Mouse (Mus musculus): ENCODE data around the gene Trim66. TPM values are rescaled to one million over a fixed set of nuclear protein-coding genes. Genes with fewer than 3 reads are reported as not detected.

Trim66 gene
- polyA plus RNA-seq, 1 experiment from 2014 or later = 0.75 TPM

DNA sequence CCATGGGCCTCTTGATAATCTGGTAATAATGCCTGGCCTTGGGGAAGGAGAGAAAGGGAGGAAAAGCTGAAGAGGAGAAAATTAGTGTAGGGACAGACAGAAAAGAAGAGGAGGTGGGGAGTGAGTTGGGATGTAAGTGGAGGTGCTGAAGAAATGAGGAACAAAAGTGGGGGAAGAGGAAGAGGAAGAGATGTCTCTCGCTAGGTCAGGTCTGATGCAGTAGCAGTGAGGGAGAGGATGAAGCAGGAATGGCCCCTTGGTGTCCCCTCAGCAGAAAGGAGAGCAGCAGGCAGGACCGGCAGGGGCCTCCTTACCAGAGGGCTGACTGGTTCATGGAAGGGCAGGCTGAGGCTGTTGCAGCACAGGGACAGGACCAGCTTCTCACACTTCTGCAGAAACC, 52.2 kb downstream of the Trim66 start:
- DNase-seq (no peak), ATAC-seq (ENCODE audit: low FRiP score, low TSS enrichment) (no peak)
- 73% methylated on average over 2 of the region's 2 CpGs for WGBS
- no peaks in the 10 kb centered on the region for H3K4me1 ChIP-seq (ENCODE audit: control insufficient read depth, insufficient read depth, low read length)
- no peak overlapping the region for H3K4me2 ChIP-seq (ENCODE audit: low read length)
- no peaks in the 10 kb centered on the region for H3K9me3 ChIP-seq (ENCODE audit: control insufficient read depth, low read length)
- no peak overlapping the region for H3K4me3 ChIP-seq (replicated peaks; ENCODE audit: low read depth, low read length)
- H3K27me3 ChIP-seq (ENCODE audit: control insufficient read depth, insufficient read depth, low read length) = no peaks in the 10 kb centered on the region
- H3K27ac ChIP-seq (replicated peaks; ENCODE audit: low read depth, low read length) = no peak overlapping the region
- no peaks in the 10 kb centered on the region for H3K36me3 ChIP-seq (ENCODE audit: control insufficient read depth, insufficient read depth, low read length)
- no peak overlapping the region for H3K9ac ChIP-seq (replicated peaks; ENCODE audit: low read length)

DNA sequence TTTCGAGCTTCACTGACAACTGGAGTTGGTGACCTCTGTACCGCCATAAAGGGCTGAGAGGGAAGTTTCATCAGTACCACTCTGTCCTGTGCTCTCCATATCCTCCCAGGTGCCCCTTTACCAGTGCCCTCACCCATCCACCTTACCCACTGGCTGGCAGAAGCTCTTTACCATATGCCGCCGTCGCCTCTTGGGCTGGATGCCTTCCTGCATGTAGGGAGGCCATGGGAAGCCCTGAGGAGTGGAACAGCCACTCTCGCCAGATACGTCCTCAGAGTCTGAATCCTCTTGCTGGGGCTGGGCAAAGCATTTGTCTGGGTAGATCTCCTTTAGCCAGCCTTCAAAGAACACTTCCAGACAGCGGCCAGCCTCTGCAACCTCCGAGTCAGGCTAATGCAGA, 53.1 kb downstream of the Trim66 start:
- Histone ChIP-seq H3K4me3 (replicated peaks; ENCODE audit: low read depth, low read length) (no peak overlapping the region), H3K27me3 (ENCODE audit: control insufficient read depth, insufficient read depth, low read length) (no peaks in the 10 kb centered on the region), H3K4me1 (ENCODE audit: control insufficient read depth, insufficient read depth, low read length) (no peaks in the 10 kb centered on the region), H3K9me3 (ENCODE audit: control insufficient read depth, low read length) (no peaks in the 10 kb centered on the region), H3K36me3 (ENCODE audit: control insufficient read depth, insufficient read depth, low read length) (no peaks in the 10 kb centered on the region), H3K4me2 (ENCODE audit: low read length) (no peak overlapping the region), H3K9ac (replicated peaks; ENCODE audit: low read length) (no peak overlapping the region), H3K27ac (replicated peaks; ENCODE audit: low read depth, low read length) (no peak overlapping the region)
- ATAC-seq (ENCODE audit: low FRiP score, low TSS enrichment) (no peak), DNase-seq (no peak)
- 96% methylated on average over 9 of the region's 9 CpGs for WGBS

DNA sequence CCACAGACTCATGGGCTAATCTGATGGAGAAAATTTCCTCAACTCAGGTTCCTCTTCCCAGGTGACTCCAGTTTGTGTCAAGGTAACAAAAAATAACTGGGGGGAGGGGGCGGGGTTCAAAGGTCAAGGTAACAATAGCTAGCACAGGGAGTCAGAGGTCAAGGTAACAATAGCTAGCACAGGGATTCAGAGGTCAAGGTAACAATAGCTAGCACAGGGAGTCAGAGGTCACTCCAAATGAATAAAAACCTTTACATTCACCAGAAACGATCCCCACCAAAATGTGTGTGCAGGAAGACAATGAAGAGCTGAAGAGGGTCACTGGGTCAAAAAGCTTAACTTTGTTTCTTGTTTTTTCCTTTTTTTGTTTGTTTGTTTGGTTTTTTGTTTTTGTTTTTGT, 59.9 kb downstream of the Trim66 start:
- WGBS = 51% methylated on average over 2 of the region's 2 CpGs
- H3K27me3 ChIP-seq (ENCODE audit: control insufficient read depth, insufficient read depth, low read length) = no peaks in the 10 kb centered on the region
- DNase-seq (no peak), ATAC-seq (ENCODE audit: low FRiP score, low TSS enrichment) (no peak)
- H3K27ac ChIP-seq (replicated peaks; ENCODE audit: low read depth, low read length) = no peak overlapping the region
- no peaks in the 10 kb centered on the region for H3K9me3 ChIP-seq (ENCODE audit: control insufficient read depth, low read length)
- H3K4me1 ChIP-seq (ENCODE audit: control insufficient read depth, insufficient read depth, low read length) = no peaks in the 10 kb centered on the region
- H3K4me3 ChIP-seq (replicated peaks; ENCODE audit: low read depth, low read length) = no peak overlapping the region
- no peaks in the 10 kb centered on the region for H3K36me3 ChIP-seq (ENCODE audit: control insufficient read depth, insufficient read depth, low read length)
- no peak overlapping the region for H3K9ac ChIP-seq (replicated peaks; ENCODE audit: low read length)
- H3K4me2 ChIP-seq (ENCODE audit: low read length) = no peak overlapping the region

DNA sequence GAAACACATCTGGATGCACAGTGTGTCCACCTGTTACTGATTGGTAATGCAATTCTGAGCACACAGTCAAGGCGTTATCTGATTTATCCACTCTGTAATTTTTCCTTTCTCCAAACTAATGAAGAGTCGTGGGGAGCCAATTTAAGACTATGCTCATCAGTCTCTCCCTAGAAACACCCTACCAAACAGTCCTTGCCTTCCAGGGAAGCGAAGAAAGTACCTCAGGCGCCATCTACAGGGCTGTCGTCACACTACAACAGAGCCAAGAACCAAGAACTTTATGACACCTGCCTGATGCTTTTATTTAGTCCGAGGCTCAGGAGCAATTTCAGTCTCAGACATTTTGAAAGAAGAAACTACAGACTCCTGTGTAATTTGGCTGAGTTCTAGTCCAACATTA, 62.9 kb downstream of the Trim66 start:
- Histone ChIP-seq H3K4me1 (ENCODE audit: control insufficient read depth, insufficient read depth, low read length) (peaks cover 11% of the 10 kb centered on the region; the same call in 1 of the 2 replicates), H3K4me3 (replicated peaks; ENCODE audit: low read depth, low read length) (no peak overlapping the region), H3K36me3 (ENCODE audit: control insufficient read depth, insufficient read depth, low read length) (no peaks in the 10 kb centered on the region), H3K9ac (replicated peaks; ENCODE audit: low read length) (no peak overlapping the region), H3K27ac (replicated peaks; ENCODE audit: low read depth, low read length) (no peak overlapping the region), H3K27me3 (ENCODE audit: control insufficient read depth, insufficient read depth, low read length) (no peaks in the 10 kb centered on the region), H3K4me2 (ENCODE audit: low read length) (no peak overlapping the region), H3K9me3 (ENCODE audit: control insufficient read depth, low read length) (no peaks in the 10 kb centered on the region)
- DNase-seq (peak; percentile 81), ATAC-seq (ENCODE audit: low FRiP score, low TSS enrichment) (no peak; the same call in 1 of the 2 replicates)
- 9% methylated on average over 6 of the region's 6 CpGs for WGBS

DNA sequence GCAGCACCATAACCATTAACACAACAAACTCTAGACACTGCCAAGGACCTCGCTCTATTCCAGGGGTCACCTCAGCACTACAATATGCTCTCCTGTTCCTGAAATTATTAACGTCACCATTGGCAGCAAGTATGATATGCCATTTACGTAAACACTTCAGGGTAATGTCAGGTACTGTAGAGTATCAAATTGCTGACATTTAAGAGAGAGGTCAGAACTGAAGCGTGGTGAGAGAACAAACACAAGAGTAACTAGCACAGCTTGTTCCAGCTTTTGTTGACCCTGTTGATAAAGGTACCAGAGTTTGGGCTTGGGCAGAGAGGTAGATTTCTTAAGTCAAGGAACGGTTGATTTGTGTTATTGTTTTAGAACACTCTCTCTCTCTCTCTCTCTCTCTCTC, 65.2 kb downstream of the Trim66 start:
- no peaks in the 10 kb centered on the region for H3K36me3 ChIP-seq (ENCODE audit: control insufficient read depth, insufficient read depth, low read length)
- H3K9ac ChIP-seq (replicated peaks; ENCODE audit: low read length) = no peak overlapping the region
- no peak overlapping the region for H3K27ac ChIP-seq (replicated peaks; ENCODE audit: low read depth, low read length)
- H3K4me1 ChIP-seq (ENCODE audit: control insufficient read depth, insufficient read depth, low read length) = peaks cover 28% of the 10 kb centered on the region
- no peaks in the 10 kb centered on the region for H3K27me3 ChIP-seq (ENCODE audit: control insufficient read depth, insufficient read depth, low read length)
- H3K4me2 ChIP-seq (ENCODE audit: low read length) = no peak overlapping the region
- H3K9me3 ChIP-seq (ENCODE audit: control insufficient read depth, low read length) = no peaks in the 10 kb centered on the region
- no peak overlapping the region for H3K4me3 ChIP-seq (replicated peaks; ENCODE audit: low read depth, low read length)
- WGBS = 89% methylated on average over 5 of the region's 5 CpGs
- DNase-seq = no peak
- ATAC-seq (ENCODE audit: low FRiP score, low TSS enrichment) = no peak

DNA sequence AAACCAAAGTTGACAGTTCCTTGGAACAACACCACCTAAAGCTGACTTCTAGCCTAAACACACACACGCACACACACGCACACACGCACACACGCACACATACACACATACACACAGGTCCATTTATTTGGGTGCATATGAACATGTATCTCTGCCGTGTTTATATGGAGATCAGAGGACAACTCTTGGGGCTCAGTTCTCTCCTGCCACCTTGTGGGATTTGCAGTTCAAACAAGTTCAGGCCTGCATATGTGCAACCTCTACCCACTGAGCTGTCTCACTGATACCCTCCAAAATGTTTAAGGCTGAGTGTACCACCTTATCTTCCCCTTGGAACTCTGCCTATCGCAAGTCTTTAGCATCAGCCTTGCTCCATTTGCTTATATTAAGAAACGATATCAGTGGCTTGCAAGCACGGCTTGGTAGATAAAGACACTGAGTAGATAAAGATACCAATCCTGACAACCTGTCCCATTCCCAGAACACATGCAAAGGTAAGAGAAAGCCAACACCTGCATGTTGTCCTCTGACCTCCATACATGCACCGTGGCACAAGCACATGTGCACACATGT, 67.2 kb downstream of the Trim66 start:
- H3K9ac ChIP-seq (replicated peaks; ENCODE audit: low read length) = no peak overlapping the region
- no peak overlapping the region for H3K27ac ChIP-seq (replicated peaks; ENCODE audit: low read depth, low read length)
- peaks cover 28% of the 10 kb centered on the region for H3K4me1 ChIP-seq (ENCODE audit: control insufficient read depth, insufficient read depth, low read length)
- 75% methylated on average over 9 of the region's 9 CpGs for WGBS
- no peaks in the 10 kb centered on the region for H3K36me3 ChIP-seq (ENCODE audit: control insufficient read depth, insufficient read depth, low read length)
- no peaks in the 10 kb centered on the region for H3K9me3 ChIP-seq (ENCODE audit: control insufficient read depth, low read length)
- H3K4me2 ChIP-seq (ENCODE audit: low read length) = peak overlapping the region; percentile 88
- no peaks in the 10 kb centered on the region for H3K27me3 ChIP-seq (ENCODE audit: control insufficient read depth, insufficient read depth, low read length)
- H3K4me3 ChIP-seq (replicated peaks; ENCODE audit: low read depth, low read length) = no peak overlapping the region
- ATAC-seq (ENCODE audit: low FRiP score, low TSS enrichment) (no peak), DNase-seq (peak; percentile 48)

DNA sequence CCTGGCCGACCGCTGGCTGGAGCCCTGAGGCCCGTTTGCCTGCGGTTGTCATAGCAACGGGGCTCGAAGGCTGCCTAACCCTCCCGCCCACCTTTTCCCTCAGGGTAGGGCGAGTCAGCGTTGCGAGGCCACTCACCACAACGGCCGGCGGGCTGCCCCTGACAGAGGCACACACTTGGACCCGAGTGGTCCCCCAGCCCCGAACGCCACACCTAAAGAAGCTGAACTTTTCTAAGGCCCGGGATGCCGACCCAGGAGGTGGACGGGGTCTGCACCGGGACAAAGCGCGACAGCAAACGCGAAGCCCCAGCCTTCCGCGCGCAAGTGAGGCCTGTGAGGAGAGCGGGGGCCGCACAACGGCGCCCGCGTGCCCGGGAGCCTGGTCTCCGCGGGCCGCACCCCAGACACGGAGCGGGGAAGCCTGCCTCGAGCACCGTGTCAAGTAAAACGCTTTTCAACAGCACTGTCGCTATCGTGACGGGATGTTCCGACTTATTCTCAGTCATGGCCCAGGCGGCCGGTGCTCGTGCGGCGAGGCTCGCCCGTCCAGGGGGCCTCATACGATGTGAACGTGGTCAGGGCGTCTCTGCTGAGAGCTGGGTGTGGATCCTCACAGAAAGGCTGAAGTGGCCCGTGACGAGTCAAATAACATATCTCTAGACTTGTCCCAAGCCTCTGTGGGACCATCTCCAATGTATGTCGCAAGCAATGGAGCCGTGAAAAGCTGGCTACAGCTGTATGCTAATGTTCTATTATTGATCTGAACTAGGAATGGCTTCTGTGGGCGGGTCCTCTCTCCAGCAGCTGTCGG, 68.9 kb downstream of the Trim66 start, which contains the start of gene Stk33:
Gene Stk33 (minus strand): TSS at position 301 of the 811 bp plus-strand sequence.
- H3K27ac ChIP-seq (replicated peaks; ENCODE audit: low read depth, low read length) = peak within 1 kb of the TSS; percentile 87
- H3K27me3 ChIP-seq (ENCODE audit: control insufficient read depth, insufficient read depth, low read length) = no peaks in the 10 kb centered on the region
- DNase-seq = peak; percentile 87
- peak; percentile 86 for ATAC-seq (ENCODE audit: low FRiP score, low TSS enrichment)
- under 1% methylated on average over 62 of the region's 62 CpGs for WGBS
- peak within 1 kb of the TSS; percentile 88 for H3K4me2 ChIP-seq (ENCODE audit: low read length)
- peak within 1 kb of the TSS; percentile 51 for H3K4me3 ChIP-seq (replicated peaks; ENCODE audit: low read depth, low read length)
- H3K9me3 ChIP-seq (ENCODE audit: control insufficient read depth, low read length) = no peaks in the 10 kb centered on the region
- peaks cover 28% of the 10 kb centered on the region for H3K4me1 ChIP-seq (ENCODE audit: control insufficient read depth, insufficient read depth, low read length)
- H3K36me3 ChIP-seq (ENCODE audit: control insufficient read depth, insufficient read depth, low read length) = no peaks in the 10 kb centered on the region
- H3K9ac ChIP-seq (replicated peaks; ENCODE audit: low read length) = peak within 1 kb of the TSS; percentile 73

DNA sequence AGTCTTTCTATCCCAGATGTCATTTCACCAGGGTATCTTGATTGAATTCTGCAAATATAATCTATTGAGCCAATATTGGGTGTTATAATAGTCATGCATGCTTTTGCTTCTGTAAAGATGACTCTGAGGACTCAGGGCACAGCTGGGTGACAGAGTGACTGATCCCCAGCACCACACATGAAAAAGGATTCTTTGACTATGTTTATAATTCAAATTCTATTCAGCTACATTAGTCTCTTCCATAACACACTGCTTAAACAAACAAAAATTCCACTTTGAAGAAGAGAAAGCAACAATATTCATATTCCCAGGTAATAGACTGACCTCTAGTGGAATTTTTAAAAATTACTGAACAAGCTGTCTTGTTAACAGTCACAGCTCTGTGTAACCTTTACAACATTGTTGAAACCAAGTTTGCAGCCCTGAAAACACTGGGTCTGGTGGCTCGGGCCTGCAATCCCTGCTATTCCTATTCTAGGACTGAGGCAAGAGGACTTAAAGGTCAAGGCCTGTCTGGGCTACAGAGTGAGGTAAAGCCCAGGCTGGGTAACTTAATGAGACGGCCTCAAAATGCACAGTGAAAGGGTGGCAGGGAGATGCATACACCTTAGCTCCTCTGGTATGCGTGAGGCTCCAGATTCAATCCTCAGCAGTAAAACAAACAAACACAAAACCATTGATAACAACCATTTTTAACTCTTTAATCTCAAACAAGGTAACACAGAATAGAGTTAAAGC, 83.3 kb downstream of the Trim66 start:
- Histone ChIP-seq H3K4me3 (replicated peaks; ENCODE audit: low read depth, low read length) (no peak overlapping the region), H3K27ac (replicated peaks; ENCODE audit: low read depth, low read length) (no peak overlapping the region), H3K36me3 (ENCODE audit: control insufficient read depth, insufficient read depth, low read length) (no peaks in the 10 kb centered on the region), H3K4me1 (ENCODE audit: control insufficient read depth, insufficient read depth, low read length) (no peaks in the 10 kb centered on the region), H3K9me3 (ENCODE audit: control insufficient read depth, low read length) (no peaks in the 10 kb centered on the region; the same call in 1 of the 2 replicates), H3K9ac (replicated peaks; ENCODE audit: low read length) (no peak overlapping the region), H3K27me3 (ENCODE audit: control insufficient read depth, insufficient read depth, low read length) (no peaks in the 10 kb centered on the region), H3K4me2 (ENCODE audit: low read length) (no peak overlapping the region)
- DNase-seq = peak; percentile 87
- ATAC-seq (ENCODE audit: low FRiP score, low TSS enrichment) = peak; percentile 14; the same call in 1 of the 2 replicates
- 74% methylated on average over 3 of the region's 3 CpGs for WGBS

Measured in midbrain, embryonic 14.5 days (tissue).